8 mouse cellular contexts compared by ENCODE assay signal in the genomic region with DNA sequence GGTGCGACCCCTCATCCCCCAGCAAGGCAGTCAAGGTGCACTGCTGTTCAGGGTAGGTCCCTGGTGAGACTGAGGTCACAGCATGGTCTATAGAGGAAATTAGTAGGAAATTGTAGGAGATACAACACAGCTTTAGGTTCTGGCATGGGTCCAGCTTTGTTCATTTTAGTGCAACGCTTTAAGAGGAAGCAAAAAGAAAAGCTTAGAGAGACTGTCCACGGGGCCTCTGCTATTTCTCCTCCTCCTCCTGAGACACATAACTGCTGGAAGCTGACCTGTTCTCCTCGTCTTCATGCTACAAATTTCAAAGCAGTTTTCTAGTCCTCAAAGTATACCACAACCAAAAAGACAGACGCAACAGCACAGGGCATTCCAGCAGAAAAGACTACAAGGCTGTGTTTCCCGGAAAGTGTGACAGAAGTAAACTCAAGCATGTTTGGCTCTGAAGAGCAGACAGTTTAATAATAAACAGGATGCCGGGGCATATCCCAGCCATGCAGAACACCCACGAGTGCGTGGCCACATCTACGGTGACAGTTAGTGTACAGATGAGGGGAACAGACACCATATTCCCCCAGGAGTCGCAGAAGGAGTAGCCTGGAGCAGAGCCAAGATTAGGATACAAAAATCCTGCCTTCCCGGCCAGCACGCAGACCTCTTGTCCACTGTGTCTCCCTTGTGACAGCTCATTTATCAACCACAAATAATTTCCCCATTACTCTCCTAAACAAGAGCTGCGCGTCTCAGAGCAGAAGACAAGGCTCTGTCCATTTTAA. TPM values are rescaled to one million over a fixed set of nuclear protein-coding genes. Genes with fewer than 3 reads are reported as not detected.
DNase-seq lines count a peak whose midpoint lies in the region; ATAC-seq and TF ChIP-seq lines count a peak whose summit lies in the region.

No protein-coding gene starts in this region.

- peak; percentile 52 for ATAC-seq in embryonic facial prominence, embryonic 15.5 days (ENCODE audit: insufficient number of reproducible peaks, low FRiP score, low TSS enrichment, low read depth)
- peak; percentile 66 for ATAC-seq in hindbrain, embryonic 14.5 days (ENCODE audit: low FRiP score)
- ATAC-seq in lung, embryonic 14.5 days (ENCODE audit: insufficient read depth) = peak; percentile 94
- peak; percentile 55 for ATAC-seq in stomach, postnatal 0 days (ENCODE audit: low FRiP score, low TSS enrichment)

- peak overlapping the region; percentile 45 for H3K4me2 ChIP-seq in embryonic facial prominence, embryonic 15.5 days (replicated peaks)
- H3K4me2 ChIP-seq in hindbrain, embryonic 14.5 days (replicated peaks) = peak overlapping the region; percentile 48
- peak overlapping the region; percentile 55 for H3K4me2 ChIP-seq in lung, embryonic 14.5 days
- peak overlapping the region; percentile 36 for H3K4me2 ChIP-seq in stomach, postnatal 0 days (replicated peaks; ENCODE audit: low read depth)

- 11% methylated on average over 15 of the region's 15 CpGs for WGBS in embryonic facial prominence, embryonic 15.5 days
- 17% methylated on average over 15 of the region's 15 CpGs for WGBS in hindbrain, embryonic 14.5 days
- WGBS in lung, embryonic 14.5 days = 13% methylated on average over 15 of the region's 15 CpGs
- 11% methylated on average over 15 of the region's 15 CpGs for WGBS in stomach, postnatal 0 days

- H3K4me3 ChIP-seq in testis, adult 2 months (ENCODE audit: control insufficient read depth, low read depth, low read length) = no peak overlapping the region
- peak overlapping the region; percentile 11; the same call in 1 of the 2 replicates for H3K4me3 ChIP-seq in embryonic facial prominence, embryonic 15.5 days (replicated peaks)
- peak overlapping the region; percentile 8; the same call in 1 of the 2 replicates for H3K4me3 ChIP-seq in hindbrain, embryonic 14.5 days (replicated peaks; ENCODE audit: low read length)
- H3K4me3 ChIP-seq in lung, embryonic 14.5 days (ENCODE audit: low read depth, low read length) = no peak overlapping the region
- peak overlapping the region; percentile 0; the same call in 1 of the 2 replicates for H3K4me3 ChIP-seq in stomach, postnatal 0 days (ENCODE audit: low read depth, low read length)

- no peaks in the 10 kb centered on the region for H3K9me3 ChIP-seq in embryonic facial prominence, embryonic 15.5 days (replicated peaks)
- no peaks in the 10 kb centered on the region for H3K9me3 ChIP-seq in hindbrain, embryonic 14.5 days (ENCODE audit: control insufficient read depth, low read length)
- no peaks in the 10 kb centered on the region for H3K9me3 ChIP-seq in lung, embryonic 14.5 days (ENCODE audit: low read depth, low read length)
- H3K9me3 ChIP-seq in stomach, postnatal 0 days (ENCODE audit: control insufficient read depth, low read length) = no peaks in the 10 kb centered on the region

- H3K27me3 ChIP-seq in testis, adult 2 months (ENCODE audit: control insufficient read depth, insufficient read depth, low read length) = no peaks in the 10 kb centered on the region
- H3K27me3 ChIP-seq in embryonic facial prominence, embryonic 15.5 days = no peaks in the 10 kb centered on the region
- no peaks in the 10 kb centered on the region for H3K27me3 ChIP-seq in hindbrain, embryonic 14.5 days (ENCODE audit: control insufficient read depth, insufficient read depth, low read length)
- H3K27me3 ChIP-seq in lung, embryonic 14.5 days (ENCODE audit: insufficient read depth, low read length) = no peaks in the 10 kb centered on the region
- H3K27me3 ChIP-seq in stomach, postnatal 0 days (ENCODE audit: control insufficient read depth, insufficient read depth, low read length) = no peaks in the 10 kb centered on the region

- no peak overlapping the region for H3K9ac ChIP-seq in embryonic facial prominence, embryonic 15.5 days
- peak overlapping the region; percentile 37 for H3K9ac ChIP-seq in hindbrain, embryonic 14.5 days
- H3K9ac ChIP-seq in lung, embryonic 14.5 days = no peak overlapping the region
- H3K9ac ChIP-seq in stomach, postnatal 0 days (ENCODE audit: low read length) = peak overlapping the region; percentile 39

- no peak for TF ChIP-seq POLR2A in testis, adult 2 months (IDR thresholded peaks at IDR 0.05; ENCODE audit: control insufficient read depth, low read depth, low read length)

- TF ChIP-seq EP300 in stomach, postnatal 0 days (optimal IDR thresholded peaks at IDR 0.05) = no peak

- H3K36me3 ChIP-seq in testis, adult 2 months (ENCODE audit: control insufficient read depth, insufficient read depth, low read length) = no peaks in the 10 kb centered on the region
- no peaks in the 10 kb centered on the region for H3K36me3 ChIP-seq in embryonic facial prominence, embryonic 15.5 days
- H3K36me3 ChIP-seq in hindbrain, embryonic 14.5 days (replicated peaks; ENCODE audit: control insufficient read depth, insufficient read depth) = no peaks in the 10 kb centered on the region
- no peaks in the 10 kb centered on the region for H3K36me3 ChIP-seq in lung, embryonic 14.5 days (ENCODE audit: insufficient read depth)
- H3K36me3 ChIP-seq in stomach, postnatal 0 days (ENCODE audit: control insufficient read depth, insufficient read depth, low read length) = peaks cover 2% of the 10 kb centered on the region; the same call in 1 of the 2 replicates

- TF ChIP-seq CTCF in testis, adult 2 months (IDR thresholded peaks at IDR 0.05; ENCODE audit: control insufficient read depth, insufficient read depth, insufficient replicate concordance, low read depth, low read length) = no peak
- TF ChIP-seq CTCF in lung, embryonic 14.5 days (IDR thresholded peaks at IDR 0.05; ENCODE audit: low read depth) = no peak; the same call in 1 of the 2 replicates
- TF ChIP-seq CTCF in stomach, postnatal 0 days (IDR thresholded peaks at IDR 0.05; ENCODE audit: low read depth) = no peak

- H3K4me1 ChIP-seq in testis, adult 2 months (ENCODE audit: control insufficient read depth, insufficient read depth, low read length) = no peaks in the 10 kb centered on the region; the same call in 1 of the 2 replicates
- peaks cover 34% of the 10 kb centered on the region for H3K4me1 ChIP-seq in embryonic facial prominence, embryonic 15.5 days
- peaks cover 18% of the 10 kb centered on the region for H3K4me1 ChIP-seq in hindbrain, embryonic 14.5 days (replicated peaks; ENCODE audit: control insufficient read depth, insufficient read depth, low read length)
- peaks cover 13% of the 10 kb centered on the region for H3K4me1 ChIP-seq in lung, embryonic 14.5 days (ENCODE audit: insufficient read depth)
- H3K4me1 ChIP-seq in stomach, postnatal 0 days (replicated peaks; ENCODE audit: control insufficient read depth, insufficient read depth) = 0 out of 2 replicates have a peak, but pooled peaks cover 2% of the 10 kb centered on the region

- no peak for DNase-seq in testis, postnatal 14 days (ENCODE audit: low spot score)
- DNase-seq in hindbrain, embryonic 14.5 days (ENCODE audit: low spot score) = peak; percentile 60
- peak; percentile 22 to 34 for DNase-seq in layer of hippocampus, postnatal 10 days (ENCODE audit: low spot score in 2 of 2)
- DNase-seq in lung, embryonic 14.5 days = peak; percentile 94
- peak; percentile 36 for DNase-seq in stomach, postnatal 0 days (ENCODE audit: low spot score)
- no peak for DNase-seq in spleen, postnatal 14 days (ENCODE audit: low spot score in 2 of 2)

- peak overlapping the region; percentile 58; the same call in 1 of the 2 replicates for H3K27ac ChIP-seq in testis, adult 2 months (ENCODE audit: control insufficient read depth, insufficient read depth, low read depth, low read length)
- peak overlapping the region; percentile 85 for H3K27ac ChIP-seq in embryonic facial prominence, embryonic 15.5 days (replicated peaks)
- peak overlapping the region; percentile 72 for H3K27ac ChIP-seq in hindbrain, embryonic 14.5 days
- H3K27ac ChIP-seq in lung, embryonic 14.5 days (ENCODE audit: low read depth) = peak overlapping the region; percentile 93
- H3K27ac ChIP-seq in stomach, postnatal 0 days (replicated peaks) = peak overlapping the region; percentile 91

RNA-seq across cellular contexts. Expression of gene Cnksr3, which starts 53.6 kb away (rescaled TPM):
- polyA plus RNA-seq in testis, adult 2 months (2012; rRNA removed) = 5.3 and 5.6 TPM in 2 replicates
- 11.8 and 11.9 TPM in 2 replicates for polyA plus RNA-seq in embryonic facial prominence, embryonic 15.5 days (2015; fragmentation: Nextera tagmentation; extraction: Ambion mirVana)
- polyA plus RNA-seq in hindbrain, embryonic 14.5 days (2014; fragmentation: Nextera tagmentation; extraction: Ambion mirVana) = 3.0 and 3.8 TPM in 2 replicates
- total RNA-seq in layer of hippocampus, postnatal 10 days (2021) = 1 to 10 TPM; 6.6 to 7.0 TPM
- 9.4 and 11.4 TPM in 2 replicates for polyA plus RNA-seq in lung, embryonic 14.5 days (2014; fragmentation: Nextera tagmentation; extraction: Ambion mirVana)
- polyA plus RNA-seq in stomach, postnatal 0 days (2015; fragmentation: Nextera tagmentation; extraction: Ambion mirVana) = 7.0 and 7.6 TPM in 2 replicates

Comparison
In these comparisons a context has a peak if more than half of its experiments do, and no peak if none do; other contexts are left out.
1. H3K4me3 ChIP-seq: peak in embryonic facial prominence, embryonic 15.5 days (single experiment), hindbrain, embryonic 14.5 days (single experiment) and stomach, postnatal 0 days (single experiment); none in testis, adult 2 months (single experiment) and lung, embryonic 14.5 days (single experiment).
2. DNase-seq: peak in hindbrain, embryonic 14.5 days (single experiment), layer of hippocampus, postnatal 10 days (2 of 2), lung, embryonic 14.5 days (single experiment) and stomach, postnatal 0 days (single experiment); none in testis, postnatal 14 days (single experiment) and spleen, postnatal 14 days (0 of 2).
3. H3K9ac ChIP-seq: peak in hindbrain, embryonic 14.5 days (single experiment) and stomach, postnatal 0 days (single experiment); none in embryonic facial prominence, embryonic 15.5 days (single experiment) and lung, embryonic 14.5 days (single experiment).
4. Peak in every context shown above with its lines, with median percentiles within 50 percentile points of each other: H3K27ac ChIP-seq, ATAC-seq and H3K4me2 ChIP-seq.